Mouse (Mus musculus): ENCODE measurements around the gene Mcoln2. TPM values are rescaled to one million over a fixed set of nuclear protein-coding genes. Genes with fewer than 3 reads are reported as not detected.

Gene Mcoln2
- polyA plus RNA-seq, 1 experiment from 2014 or later, result 0.97 TPM

DNA sequence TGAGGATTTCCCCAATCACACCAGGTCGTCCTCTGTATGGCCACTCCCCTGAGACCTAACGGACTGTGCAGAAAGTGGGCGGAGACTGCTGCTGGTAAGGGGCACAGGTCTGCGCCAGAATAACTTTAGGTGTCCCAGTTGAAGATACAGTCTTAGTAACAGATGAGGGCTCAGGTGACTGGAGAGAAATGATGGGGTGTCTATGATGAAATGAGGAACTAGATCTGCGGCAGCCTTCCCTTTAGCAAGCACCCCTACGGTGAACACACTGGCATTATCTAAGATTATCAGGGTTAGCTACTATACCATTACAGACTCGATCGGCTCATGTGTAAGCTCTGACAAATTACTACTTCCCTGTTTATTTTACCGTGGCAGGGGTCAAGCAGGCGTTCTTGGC, 84.9 kb downstream of the Mcoln2 start:
- Histone ChIP-seq H3K4me1 (ENCODE audit: control insufficient read depth, insufficient read depth, low read length) (no peaks in the 10 kb centered on the region), H3K36me3 (ENCODE audit: control insufficient read depth, insufficient read depth, low read length) (no peaks in the 10 kb centered on the region), H3K9me3 (ENCODE audit: control insufficient read depth, low read length) (no peaks in the 10 kb centered on the region), H3K4me3 (ENCODE audit: low read depth, low read length) (no peak overlapping the region), H3K27me3 (replicated peaks; ENCODE audit: control insufficient read depth, insufficient read depth, low read length) (no peaks in the 10 kb centered on the region), H3K27ac (replicated peaks; ENCODE audit: low read depth, low read length) (no peak overlapping the region), H3K4me2 (ENCODE audit: low read depth, low read length) (no peak overlapping the region), H3K9ac (ENCODE audit: low read depth, low read length) (no peak overlapping the region)
- no peak for ATAC-seq (ENCODE audit: low read depth)
- 72% methylated on average over 10 of the region's 10 CpGs for WGBS
- DNase-seq (ENCODE audit: low spot score), result no peak

GRCm38 (mm10) chr3:146236280-146236679, 86.6 kb downstream of the Mcoln2 start:
- Histone ChIP-seq H3K4me1 (ENCODE audit: control insufficient read depth, insufficient read depth, low read length) (no peaks in the 10 kb centered on the region), H3K27me3 (replicated peaks; ENCODE audit: control insufficient read depth, insufficient read depth, low read length) (no peaks in the 10 kb centered on the region), H3K27ac (replicated peaks; ENCODE audit: low read depth, low read length) (no peak overlapping the region), H3K9me3 (ENCODE audit: control insufficient read depth, low read length) (no peaks in the 10 kb centered on the region), H3K4me3 (ENCODE audit: low read depth, low read length) (no peak overlapping the region), H3K4me2 (ENCODE audit: low read depth, low read length) (no peak overlapping the region), H3K9ac (ENCODE audit: low read depth, low read length) (no peak overlapping the region), H3K36me3 (ENCODE audit: control insufficient read depth, insufficient read depth, low read length) (no peaks in the 10 kb centered on the region)
- WGBS, result 46% methylated on average over 8 of the region's 8 CpGs
- ATAC-seq (ENCODE audit: low read depth), result no peak; the same call in 1 of the 2 replicates
- DNase-seq (ENCODE audit: low spot score), result no peak

DNA sequence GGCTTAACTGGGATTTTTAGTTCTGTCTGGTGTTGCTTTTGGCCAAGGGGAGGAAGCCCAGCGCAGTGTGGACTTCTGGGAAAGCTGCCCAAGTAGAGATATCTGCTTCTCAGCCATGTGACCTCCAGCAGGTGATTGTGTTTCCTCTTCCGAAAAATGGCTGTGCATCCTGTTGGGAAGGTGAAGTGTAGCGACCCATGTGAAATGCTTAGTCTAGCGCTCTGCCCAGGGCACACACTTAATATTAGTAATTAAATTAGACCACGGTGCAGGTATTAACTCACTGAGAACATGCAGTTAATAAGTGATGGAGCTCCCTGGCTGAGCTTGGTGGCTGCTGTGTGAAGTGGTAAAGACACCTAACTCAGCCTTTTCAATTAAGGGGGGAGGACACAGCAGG, 88.0 kb downstream of the Mcoln2 start:
- Histone ChIP-seq H3K9ac (ENCODE audit: low read depth, low read length) (no peak overlapping the region), H3K4me3 (ENCODE audit: low read depth, low read length) (no peak overlapping the region), H3K9me3 (ENCODE audit: control insufficient read depth, low read length) (no peaks in the 10 kb centered on the region), H3K27me3 (replicated peaks; ENCODE audit: control insufficient read depth, insufficient read depth, low read length) (no peaks in the 10 kb centered on the region), H3K4me2 (ENCODE audit: low read depth, low read length) (no peak overlapping the region), H3K27ac (replicated peaks; ENCODE audit: low read depth, low read length) (no peak overlapping the region), H3K36me3 (ENCODE audit: control insufficient read depth, insufficient read depth, low read length) (no peaks in the 10 kb centered on the region), H3K4me1 (ENCODE audit: control insufficient read depth, insufficient read depth, low read length) (no peaks in the 10 kb centered on the region)
- ATAC-seq (ENCODE audit: low read depth), result no peak
- no peak for DNase-seq (ENCODE audit: low spot score)
- WGBS, result 80% methylated on average over 5 of the region's 5 CpGs

GRCm38 (mm10) chr3:146244630-146245029, 95.0 kb downstream of the Mcoln2 start:
- 83% methylated on average over 1 of the region's 1 CpGs for WGBS

More at GRCm38 (mm10) chr3:146244630-146245029, 95.0 kb downstream of the Mcoln2 start:
- H3K4me2 ChIP-seq (ENCODE audit: low read depth, low read length), result no peak overlapping the region
- H3K27me3 ChIP-seq (replicated peaks; ENCODE audit: control insufficient read depth, insufficient read depth, low read length), result no peaks in the 10 kb centered on the region
- no peak overlapping the region for H3K9ac ChIP-seq (ENCODE audit: low read depth, low read length)
- H3K36me3 ChIP-seq (ENCODE audit: control insufficient read depth, insufficient read depth, low read length), result no peaks in the 10 kb centered on the region
- no peak for ATAC-seq (ENCODE audit: low read depth)
- no peak for DNase-seq (ENCODE audit: low spot score)
- no peaks in the 10 kb centered on the region for H3K9me3 ChIP-seq (ENCODE audit: control insufficient read depth, low read length)
- no peak overlapping the region for H3K27ac ChIP-seq (replicated peaks; ENCODE audit: low read depth, low read length)
- H3K4me3 ChIP-seq (ENCODE audit: low read depth, low read length), result no peak overlapping the region
- no peaks in the 10 kb centered on the region for H3K4me1 ChIP-seq (ENCODE audit: control insufficient read depth, insufficient read depth, low read length)

Other genes starting within 250 kb of the Mcoln2 start
- gene Bcl10, start 227.0 kb upstream of the Mcoln2 start, polyA plus RNA-seq (2014; fragmentation: Nextera tagmentation; extraction: Ambion mirVana), result 52.1 and 54.8 TPM in 2 replicates
- gene 2410004B18Rik, start 211.8 kb upstream of the Mcoln2 start, polyA plus RNA-seq (2014; fragmentation: Nextera tagmentation; extraction: Ambion mirVana), result 47.3 and 48.9 TPM in 2 replicates
- gene Syde2, start 162.0 kb upstream of the Mcoln2 start, polyA plus RNA-seq (2014; fragmentation: Nextera tagmentation; extraction: Ambion mirVana), result 2.3 and 2.4 TPM in 2 replicates
- 0.97 and 2.3 TPM in 2 replicates for gene Wdr63, start 41.7 kb upstream of the Mcoln2 start, polyA plus RNA-seq (2014; fragmentation: Nextera tagmentation; extraction: Ambion mirVana)
- gene Mcoln3, start 32.4 kb upstream of the Mcoln2 start, polyA plus RNA-seq (2014; fragmentation: Nextera tagmentation; extraction: Ambion mirVana), result 7.1 and 7.9 TPM in 2 replicates
- 2.5 and 5.0 TPM in 2 replicates for gene Lpar3, start 71.1 kb downstream of the Mcoln2 start, polyA plus RNA-seq (2014; fragmentation: Nextera tagmentation; extraction: Ambion mirVana)

Data from embryonic facial prominence, embryonic 14.5 days (tissue).